Mouse (Mus musculus) left cerebral cortex, adult 2 months (tissue): ENCODE measurements around the gene Mad1l1. TPM values are rescaled to one million over a fixed set of nuclear protein-coding genes. Genes with fewer than 3 reads are reported as not detected.

ENCODE experiments used
- DNase-seq, 2 experiments: peaks; one replicate each; pipeline ENCODE4 v3.0.0; 2021 to 2022; ENCODE audit warnings: low spot score in 2 of 2, mixed read lengths in 1 of 2; ENCODE audit errors: extremely low spot score in 1 of 2
- H3K27ac ChIP-seq: fragments of 200-600 bp; 2 replicates; pipeline ENCODE4 v1.8.1; 2022
- H3K4me3 ChIP-seq: fragments of 200-600 bp; 2 replicates; pipeline ENCODE4 v1.8.1; 2022
- CTCF ChIP-seq: fragments of 200-600 bp; IDR thresholded peaks from 2 replicates; pipeline ENCODE4 v1.8.1; 2022; ENCODE audit warnings: antibody characterized with exemption, mild to moderate bottlenecking, moderate library complexity
- intact Hi-C: fragments of 180-260 bp; cut with DNase I; formaldehyde crosslinking; loops from one replicate; pipeline ENCODE4 v1.15.1; 2025
- total RNA-seq, 2 experiments: library from RNA; stranded (reverse); gene quantifications; 2 replicates each; pipeline ENCODE4 v1.2.3; 2021

The Mad1l1 gene
- total RNA-seq, 2 experiments from 2014 or later: 14.1 to 17.6 TPM

DNA sequence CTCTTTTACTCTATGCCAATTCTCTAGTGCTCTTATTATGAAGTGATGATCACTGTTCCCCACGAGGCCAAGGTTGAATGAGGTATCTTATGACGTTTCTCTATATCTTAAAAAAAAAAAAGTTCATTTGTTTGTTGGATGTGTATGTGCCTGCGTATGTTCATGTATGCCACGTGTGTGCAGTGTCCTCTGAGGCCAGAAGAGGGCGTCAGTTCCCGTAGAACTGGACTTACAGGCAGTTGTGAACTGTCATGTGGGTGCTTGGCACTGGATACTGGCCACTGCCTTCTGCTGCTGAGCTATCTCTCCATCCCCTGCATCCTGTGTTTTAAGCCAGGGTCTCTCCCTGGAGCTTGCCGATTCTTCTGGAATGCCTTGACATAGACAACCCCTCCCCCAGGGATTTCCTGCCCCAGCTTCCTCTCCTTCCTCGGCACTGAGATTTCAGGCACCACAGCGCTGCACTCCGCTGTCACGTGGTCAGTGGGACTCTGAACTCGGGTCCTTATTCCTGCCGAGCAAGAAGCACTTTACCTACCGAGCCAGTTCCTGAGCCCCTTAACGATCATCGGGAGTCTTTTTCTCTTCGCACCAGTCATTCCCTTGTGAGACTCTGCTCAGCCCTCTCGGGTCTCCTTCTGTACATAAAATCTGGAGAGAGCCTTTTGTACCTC lies 336.1 kb downstream of the Mad1l1 start:
- no peak overlapping the region for H3K4me3 ChIP-seq
- no peak for DNase-seq
- intact Hi-C loops: no loop called here
- H3K27ac ChIP-seq: no peak overlapping the region
- TF ChIP-seq CTCF: no peak

DNA sequence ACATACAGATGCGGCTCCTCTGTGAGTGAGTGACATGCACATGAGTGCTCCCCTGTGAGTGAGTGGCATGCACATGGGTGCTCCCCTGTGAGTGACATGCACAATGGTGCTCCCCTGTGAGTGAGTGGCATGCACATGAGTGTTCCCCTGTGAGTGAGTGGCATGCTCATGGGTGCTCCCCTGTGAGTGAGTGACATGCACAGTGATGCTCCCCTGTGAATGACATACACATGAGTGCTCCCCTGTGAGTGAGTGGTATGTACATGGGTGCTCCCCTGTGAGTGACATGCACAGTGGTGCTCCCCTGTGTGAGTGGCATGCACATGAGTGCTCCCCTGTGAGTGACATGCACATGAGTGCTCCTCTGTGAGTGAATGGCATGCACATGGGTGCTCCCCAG lies 339.4 kb downstream of the Mad1l1 start:
- no peak overlapping the region for H3K27ac ChIP-seq
- intact Hi-C loops: no loop called here
- no peak for TF ChIP-seq CTCF

DNA sequence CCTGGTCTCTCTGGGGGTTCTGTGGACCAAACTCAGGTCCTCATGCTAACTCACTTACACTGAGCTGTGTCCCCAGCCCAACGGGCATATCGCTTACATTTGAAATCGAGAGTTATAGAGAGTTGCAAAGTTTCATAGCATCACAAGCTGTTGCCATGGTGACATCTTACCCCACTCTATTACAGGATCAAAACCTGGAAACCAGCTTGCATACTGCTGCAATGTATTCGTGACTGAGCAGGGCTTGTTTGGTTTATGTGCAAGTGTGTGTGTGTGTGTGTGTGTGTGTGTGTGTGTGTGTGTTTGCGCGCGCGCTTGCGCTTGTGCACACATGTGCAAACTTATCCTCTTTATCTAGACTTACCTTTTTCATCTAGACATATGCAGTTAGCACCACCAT lies 342.0 kb downstream of the Mad1l1 start:
- H3K4me3 ChIP-seq: no peak overlapping the region
- intact Hi-C loops: no loop called here
- DNase-seq: peak in 1 of 2 experiments; percentile 36
- TF ChIP-seq CTCF: no peak
- H3K27ac ChIP-seq: no peak overlapping the region

More for the DNA sequence above, 339.4 kb downstream of the Mad1l1 start:
- H3K4me3 ChIP-seq: no peak overlapping the region
- no peak for DNase-seq

DNA sequence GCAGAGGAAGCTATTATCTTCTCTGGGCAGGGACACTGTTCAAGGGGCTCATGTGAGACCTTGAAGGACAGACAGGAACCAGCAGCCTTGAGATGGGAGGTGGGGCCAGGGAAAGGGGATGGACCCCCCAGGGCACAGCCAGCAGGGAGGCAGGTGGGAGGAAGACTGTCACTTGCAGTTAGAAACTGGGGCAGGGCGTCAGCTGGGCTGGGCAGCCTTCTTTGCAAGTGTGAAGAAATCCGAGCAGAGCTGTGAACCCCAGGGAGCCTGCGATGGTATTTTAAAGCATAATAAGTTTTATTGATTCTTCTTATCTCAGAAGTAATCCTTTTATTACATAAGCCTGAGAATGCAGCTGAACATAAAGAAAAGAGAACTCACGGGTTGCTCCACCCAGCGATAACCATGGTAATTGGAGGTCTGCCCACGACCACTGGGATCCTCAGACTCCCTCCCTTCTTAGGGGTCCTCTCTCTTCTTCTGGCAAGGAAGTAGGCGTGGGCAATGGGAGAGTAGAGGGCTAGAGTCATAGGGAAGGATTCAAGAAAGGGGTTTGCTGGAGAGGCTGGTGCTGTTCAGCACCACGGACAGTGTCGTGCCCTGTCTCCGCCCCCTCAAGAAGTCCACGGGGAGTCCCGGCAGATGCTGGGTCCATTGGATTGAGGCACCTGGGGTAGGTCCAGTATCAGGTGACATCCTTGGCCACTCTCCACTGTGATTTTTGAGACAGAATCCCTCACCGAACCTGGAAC lies 342.7 kb downstream of the Mad1l1 start:
- intact Hi-C loops: no loop called here
- Histone ChIP-seq H3K27ac (peak overlapping the region; percentile 45; the same call in 1 of the 2 replicates), H3K4me3 (no peak overlapping the region)
- TF ChIP-seq CTCF: no peak
- no peak for DNase-seq

DNA sequence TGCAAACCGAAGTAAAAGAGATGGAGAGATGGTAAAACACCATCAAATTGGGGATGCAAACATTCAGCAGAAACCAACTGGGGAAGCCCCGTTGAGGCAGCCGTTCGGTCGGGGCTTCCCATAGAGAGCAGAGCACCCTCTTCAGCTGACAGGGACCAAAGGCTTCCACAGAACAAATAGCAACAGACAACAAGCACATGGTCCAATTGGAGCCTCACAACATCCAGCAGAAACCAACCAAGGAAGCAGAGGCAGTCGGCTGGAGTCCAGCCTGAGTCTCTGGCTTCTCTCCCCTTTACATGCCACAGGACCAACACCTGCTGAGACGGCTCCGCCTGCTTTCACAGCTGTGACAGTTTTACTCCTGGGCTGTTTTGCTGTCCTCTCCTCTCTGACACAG lies 343.9 kb downstream of the Mad1l1 start:
- no peak for DNase-seq
- intact Hi-C loops: no loop called here
- H3K27ac ChIP-seq: no peak overlapping the region
- H3K4me3 ChIP-seq: no peak overlapping the region
- no peak for TF ChIP-seq CTCF

DNA sequence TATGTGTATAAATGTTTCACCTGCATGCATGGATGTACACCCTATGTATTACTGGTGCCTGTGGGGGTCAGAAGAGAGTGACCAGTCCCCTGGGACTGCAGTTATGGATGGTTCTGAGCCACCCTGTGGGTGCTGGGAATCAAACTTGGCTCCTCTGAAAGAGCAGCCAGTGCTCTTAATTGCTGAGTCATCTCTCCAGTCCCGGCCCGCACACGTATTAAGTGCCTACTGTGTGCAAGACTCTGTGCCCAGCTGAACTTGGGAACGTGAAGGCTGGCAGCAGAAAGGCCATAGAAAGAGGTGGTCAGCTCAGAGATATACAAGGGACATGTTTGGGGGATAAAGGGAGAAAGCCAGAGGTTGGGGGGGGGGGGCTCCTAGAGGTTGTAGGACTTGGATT lies 344.8 kb downstream of the Mad1l1 start:
- no peak overlapping the region for H3K27ac ChIP-seq
- H3K4me3 ChIP-seq: no peak overlapping the region
- no peak for DNase-seq
- intact Hi-C loops: no loop called here
- no peak for TF ChIP-seq CTCF

DNA sequence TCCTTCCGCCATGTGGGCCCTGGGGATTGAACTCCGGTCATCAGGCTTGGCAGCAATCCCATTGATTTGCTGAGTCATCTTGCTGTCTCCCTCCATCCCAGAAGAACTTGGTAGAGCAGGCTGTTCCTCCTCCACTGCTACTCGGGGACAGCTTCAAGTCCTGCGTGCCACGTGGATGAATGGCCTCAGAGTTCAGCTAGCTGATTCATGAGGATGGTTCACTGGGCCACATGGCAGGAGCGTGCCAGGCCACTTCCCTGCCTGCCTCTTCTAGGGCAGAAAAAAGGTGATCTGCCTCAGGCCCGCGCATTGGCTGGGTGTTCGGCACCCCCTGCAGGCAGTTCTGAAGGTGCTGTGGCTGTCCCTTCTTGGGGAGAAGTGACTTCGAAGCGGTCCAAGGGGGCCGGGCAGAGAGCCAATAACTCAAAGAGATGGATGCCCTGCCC lies 351.1 kb downstream of the Mad1l1 start:
- peak; percentile 40 for TF ChIP-seq CTCF
- DNase-seq: peak in 1 of 2 experiments; percentile 26
- intact Hi-C loops: no loop called here
- Histone ChIP-seq H3K27ac (no peak overlapping the region), H3K4me3 (no peak overlapping the region)

DNA sequence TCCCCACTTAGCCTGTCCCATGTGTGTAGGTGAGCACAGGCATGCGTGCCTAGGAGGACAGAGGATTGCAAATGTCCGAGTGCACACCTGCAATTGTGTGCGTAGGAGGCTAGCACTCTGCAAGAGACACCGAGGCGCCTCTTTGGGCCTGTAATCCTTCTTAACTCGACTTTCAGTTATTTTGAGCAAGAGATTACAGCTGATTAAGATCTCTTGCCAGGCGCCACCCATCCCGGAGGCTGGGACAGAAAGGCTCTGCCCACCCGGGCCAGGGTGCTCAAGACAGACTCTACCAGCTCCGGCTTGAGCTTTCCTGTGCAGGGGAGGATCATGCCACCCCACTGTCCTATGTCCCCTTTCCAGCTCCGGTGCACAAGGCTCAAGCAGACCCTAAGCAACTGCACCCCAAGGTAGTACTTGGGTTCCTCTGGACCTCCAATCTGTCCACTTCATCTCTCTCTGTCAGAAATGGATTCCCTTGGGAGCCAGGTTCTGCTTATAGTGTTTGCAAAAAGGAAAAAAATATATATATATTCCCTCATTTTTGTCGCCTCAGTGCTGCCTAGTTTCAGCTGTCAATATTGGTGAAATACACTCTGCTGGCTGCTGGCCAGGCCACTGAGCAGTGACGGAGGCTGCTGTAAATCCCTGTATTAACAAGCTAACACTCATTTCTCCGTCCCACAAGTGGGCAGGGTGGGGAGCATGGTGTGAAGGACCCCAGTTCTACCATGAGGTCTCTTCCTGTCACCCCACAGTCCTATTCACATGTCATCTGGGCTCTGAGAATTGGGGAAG lies 352.0 kb downstream of the Mad1l1 start:
- Histone ChIP-seq H3K27ac (no peak overlapping the region), H3K4me3 (no peak overlapping the region)
- TF ChIP-seq CTCF: no peak
- intact Hi-C loops: no loop called here
- no peak for DNase-seq

DNA sequence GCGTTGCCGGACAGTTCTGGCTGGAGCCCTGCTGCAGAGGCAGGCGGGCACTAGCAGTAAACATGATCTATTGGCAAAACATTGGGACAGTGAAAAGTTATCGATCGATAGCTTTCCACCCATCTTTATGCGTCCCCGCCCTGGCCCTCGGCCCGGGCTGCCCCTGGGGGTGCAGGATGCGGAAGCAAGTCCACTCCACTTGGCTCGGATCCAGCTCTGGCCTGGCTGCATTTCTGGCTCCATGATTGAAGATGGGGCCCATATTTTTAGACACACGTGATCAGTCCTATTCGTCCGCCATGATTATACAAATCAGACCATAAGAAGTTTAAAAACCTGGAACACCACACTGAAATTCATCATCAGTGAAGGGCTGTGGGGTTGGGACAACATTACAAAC lies 355.8 kb downstream of the Mad1l1 start:
- no peak for TF ChIP-seq CTCF
- intact Hi-C loops: no loop called here
- Histone ChIP-seq H3K27ac (no peak overlapping the region), H3K4me3 (no peak overlapping the region)
- no peak for DNase-seq

DNA sequence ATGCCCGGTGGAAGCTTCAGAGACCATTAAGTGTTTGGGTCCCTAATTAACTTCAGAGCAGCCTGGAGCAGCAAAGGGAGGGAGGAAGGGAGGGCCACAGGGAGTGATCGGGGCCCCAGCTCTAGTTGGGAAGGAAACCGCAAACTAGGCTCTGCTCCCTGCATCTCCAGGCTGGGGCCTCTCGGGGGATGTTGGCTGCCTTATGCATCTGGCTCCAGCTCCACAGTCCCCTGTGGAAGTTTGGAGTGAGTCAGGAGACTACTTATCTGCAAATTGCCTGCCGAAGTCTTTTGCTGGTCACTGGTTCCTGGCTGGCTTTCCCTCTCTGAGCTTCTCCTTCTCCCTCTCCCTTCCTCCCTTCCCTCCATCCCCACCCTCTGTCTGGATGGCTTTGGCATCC lies 357.0 kb downstream of the Mad1l1 start:
- Histone ChIP-seq H3K27ac (no peak overlapping the region), H3K4me3 (no peak overlapping the region)
- intact Hi-C loops: no loop called here
- no peak for DNase-seq
- TF ChIP-seq CTCF: no peak

DNA sequence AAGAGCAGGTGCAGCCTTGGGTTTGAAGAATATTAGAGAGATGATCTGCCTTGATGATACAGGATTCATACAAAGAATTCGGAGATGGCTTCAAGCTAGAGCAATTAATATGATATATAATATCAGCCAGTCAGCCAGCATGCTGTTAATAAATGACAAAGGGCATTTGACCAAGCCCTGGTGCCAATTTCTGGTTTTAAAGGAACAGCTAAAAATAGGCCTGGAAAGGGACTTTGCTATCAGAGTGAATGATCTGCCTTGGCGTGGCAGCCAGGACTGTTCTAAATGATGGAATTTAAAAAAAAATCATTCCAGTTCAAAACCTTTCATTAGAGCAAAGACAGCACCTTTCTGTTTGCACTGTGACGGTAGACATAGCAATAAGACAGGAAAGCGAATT lies 361.6 kb downstream of the Mad1l1 start:
- TF ChIP-seq CTCF: no peak
- DNase-seq: no peak
- H3K27ac ChIP-seq: no peak overlapping the region
- intact Hi-C loops: no loop called here
- no peak overlapping the region for H3K4me3 ChIP-seq

Other genes with a start within 250 kb of the Mad1l1 start
- 1 to 10 TPM; 4.6 to 6.8 TPM for gene Nudt1, start 104 bp upstream of the Mad1l1 start, total RNA-seq
- 10 to 100 TPM in 1 of 2 experiments, 1 to 10 TPM in 1; 9.1 to 11.1 TPM for gene Mrm2, start 10.3 kb upstream of the Mad1l1 start, total RNA-seq
- gene Snx8, start 67.7 kb upstream of the Mad1l1 start, total RNA-seq: 10 to 100 TPM; 10.9 to 12.7 TPM
- gene Eif3b, start 97.8 kb upstream of the Mad1l1 start, total RNA-seq: 10 to 100 TPM; 91.5 to 92.9 TPM
- gene Gm4869, start 124.1 kb upstream of the Mad1l1 start, total RNA-seq: not detected
- gene Chst12, start 184.0 kb upstream of the Mad1l1 start, total RNA-seq: 10 to 100 TPM; 16.2 to 17.5 TPM
- not detected for gene Grifin, start 243.5 kb upstream of the Mad1l1 start, total RNA-seq